Mouse (Mus musculus) adrenal gland, adult (tissue): ENCODE results near the gene Kif13a.

ENCODE experiments used
- DNase-seq, 2 experiments: peaks; one replicate each; pipeline ENCODE4 v3.0.0; 2022 to 2023; ENCODE audit warnings: low spot score in 1 of 2; ENCODE audit not compliant: inconsistent age in 2 of 2

The Kif13a gene

DNA sequence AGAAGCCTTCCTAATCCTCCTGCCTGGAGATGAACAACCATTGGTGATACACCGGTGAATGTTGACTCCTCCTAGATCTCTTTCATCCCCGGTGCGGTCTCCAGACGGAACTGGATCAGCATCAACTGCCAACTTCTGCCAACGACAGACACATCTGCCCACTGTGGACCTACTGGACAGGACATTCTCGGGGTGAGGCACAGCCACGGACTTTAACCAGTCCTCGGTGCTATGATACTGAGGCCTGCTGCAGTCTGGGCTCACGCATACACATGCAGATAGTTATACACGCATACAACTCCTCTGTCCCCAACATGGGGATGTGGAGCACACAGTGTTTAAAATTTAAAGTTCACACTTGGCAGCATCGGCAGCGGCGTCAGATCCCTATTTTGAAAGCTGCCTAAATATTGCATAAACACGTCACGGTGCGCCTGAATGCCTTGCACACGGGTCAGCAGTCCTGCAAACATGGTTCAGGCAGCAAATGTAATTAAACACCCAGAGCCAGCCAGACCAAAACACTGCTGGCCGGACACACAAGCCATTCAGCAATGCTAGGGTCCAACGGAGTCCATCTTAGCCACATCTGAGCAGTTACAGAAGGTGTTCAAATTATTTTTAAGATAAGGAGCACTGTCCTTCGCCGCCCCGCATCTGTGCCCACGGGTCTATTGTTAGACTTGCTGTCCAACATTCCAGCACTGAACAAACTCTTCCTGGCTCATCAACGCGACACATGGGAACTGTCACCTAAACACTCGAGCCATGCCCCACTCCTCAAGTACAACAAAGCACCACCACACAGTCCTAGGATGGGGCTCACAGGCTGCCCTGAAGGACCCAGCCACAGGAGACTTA lies 44.5 kb downstream of the Kif13a start:
- DNase-seq: peak; percentile 18 to 42

DNA sequence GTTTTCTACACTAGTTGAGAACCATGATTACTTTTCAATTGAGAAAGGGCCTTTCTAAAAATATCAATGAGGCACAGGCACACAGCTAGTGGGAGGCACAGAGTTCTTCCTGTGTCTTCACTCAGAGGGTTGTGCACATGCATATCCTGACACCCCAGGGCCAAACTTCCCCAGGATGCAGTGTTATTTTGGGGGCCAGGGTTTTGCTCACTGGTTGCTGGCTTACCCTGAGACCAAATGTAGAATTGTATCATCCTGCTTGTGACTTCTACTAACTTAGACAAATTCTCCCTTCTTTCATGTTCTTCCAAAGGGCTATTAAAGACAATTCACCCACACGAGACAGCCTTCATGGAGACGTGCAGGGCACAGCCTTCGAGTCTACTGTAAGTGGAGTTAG lies 45.7 kb downstream of the Kif13a start:
- DNase-seq: peak; percentile 20 to 47

DNA sequence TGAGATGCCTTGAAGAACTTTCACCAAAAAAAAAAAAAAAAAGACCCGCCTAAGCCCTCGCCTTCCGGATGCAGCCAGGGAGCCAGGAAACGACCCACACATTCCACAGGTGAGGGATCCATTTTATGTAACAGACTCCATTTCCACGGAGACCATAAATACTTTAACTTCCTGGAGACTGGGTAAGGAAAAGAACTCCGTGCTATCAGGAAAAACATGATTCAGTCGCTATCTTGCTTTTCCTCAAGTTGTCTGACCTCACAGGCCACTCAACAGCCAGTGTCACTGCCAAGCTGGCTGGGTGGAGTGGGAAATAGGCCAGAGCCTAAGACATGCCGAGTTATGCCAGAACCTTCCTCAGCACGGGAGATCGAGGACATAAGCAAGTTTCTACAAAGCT lies 46.3 kb downstream of the Kif13a start:
- DNase-seq: peak; percentile 78 to 90

DNA sequence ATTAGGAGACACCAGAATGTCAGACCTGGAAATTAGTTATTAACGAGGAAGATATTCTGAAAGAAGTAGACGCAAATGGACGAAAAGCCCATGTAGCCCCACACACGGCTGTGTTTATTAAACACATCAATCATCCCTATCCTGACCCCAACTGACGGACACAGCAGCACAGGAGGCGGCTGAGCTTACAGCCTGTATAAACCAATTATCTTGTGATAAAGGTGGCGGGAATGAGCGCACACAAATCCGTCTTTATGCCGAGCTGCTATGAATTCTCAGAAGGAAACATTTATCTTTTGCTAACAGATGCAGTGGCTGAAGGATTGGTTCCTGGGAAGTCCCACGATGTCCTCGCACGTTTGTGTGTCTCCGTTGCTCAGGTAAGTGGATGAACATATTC lies 48.9 kb downstream of the Kif13a start:
- DNase-seq: no peak

DNA sequence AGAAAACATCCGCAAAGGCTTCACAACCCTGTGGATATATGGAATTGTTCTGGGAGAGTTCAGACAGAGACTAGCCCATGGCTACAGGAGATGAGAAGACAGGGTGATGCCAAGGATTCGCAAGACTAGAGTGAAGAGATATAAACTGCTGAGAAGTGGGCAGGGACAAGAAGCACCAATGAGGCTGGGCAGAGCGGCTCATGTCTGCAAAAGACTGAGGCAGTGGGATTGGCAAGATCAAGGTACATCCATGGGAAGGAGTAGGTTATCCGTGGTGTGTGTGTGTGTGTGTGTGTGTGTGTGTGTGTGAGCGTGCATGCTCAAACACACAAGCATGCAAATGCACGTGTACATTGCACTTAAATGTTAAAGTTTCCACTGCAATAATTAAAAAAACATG lies 49.4 kb downstream of the Kif13a start:
- no peak for DNase-seq

DNA sequence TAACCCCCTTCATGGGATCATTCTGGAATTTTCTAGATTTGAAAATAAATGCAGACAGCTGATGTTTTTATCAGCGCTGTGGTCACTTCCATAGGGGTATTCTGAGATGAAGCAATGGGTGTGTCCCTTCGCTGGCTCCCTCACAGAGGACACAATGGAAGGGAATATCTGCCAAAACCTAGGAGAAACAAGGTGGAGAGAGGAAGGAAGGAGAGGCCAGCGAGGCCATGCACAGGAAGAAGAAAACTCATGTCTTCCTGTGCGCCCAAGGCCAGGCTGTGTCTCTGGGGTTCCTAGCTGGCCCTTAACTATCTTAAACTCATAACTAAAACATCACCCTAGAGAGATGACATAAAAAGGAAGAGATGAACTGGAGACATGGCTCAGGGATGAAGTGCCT lies 52.6 kb downstream of the Kif13a start:
- peak in 1 of 2 experiments; percentile 41 for DNase-seq

DNA sequence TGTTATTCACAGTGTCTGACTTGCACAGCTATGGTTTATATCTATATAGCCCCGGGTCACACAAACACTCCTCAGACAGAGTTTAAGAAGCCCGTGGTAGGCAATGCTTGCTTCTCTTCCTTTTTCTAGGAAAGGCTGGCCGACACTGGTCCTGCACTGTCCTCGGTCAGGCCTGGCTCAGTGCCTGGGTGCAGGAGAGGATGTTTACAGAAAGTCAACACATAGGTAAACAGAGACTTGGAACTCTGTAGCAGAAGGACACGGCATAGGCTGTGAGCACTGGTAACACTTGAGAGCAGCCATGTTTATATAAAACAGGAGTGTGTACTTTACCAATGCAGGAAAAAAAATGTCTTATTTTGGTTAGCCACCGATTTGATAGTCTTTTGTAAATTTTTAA lies 54.3 kb downstream of the Kif13a start:
- no peak for DNase-seq

DNA sequence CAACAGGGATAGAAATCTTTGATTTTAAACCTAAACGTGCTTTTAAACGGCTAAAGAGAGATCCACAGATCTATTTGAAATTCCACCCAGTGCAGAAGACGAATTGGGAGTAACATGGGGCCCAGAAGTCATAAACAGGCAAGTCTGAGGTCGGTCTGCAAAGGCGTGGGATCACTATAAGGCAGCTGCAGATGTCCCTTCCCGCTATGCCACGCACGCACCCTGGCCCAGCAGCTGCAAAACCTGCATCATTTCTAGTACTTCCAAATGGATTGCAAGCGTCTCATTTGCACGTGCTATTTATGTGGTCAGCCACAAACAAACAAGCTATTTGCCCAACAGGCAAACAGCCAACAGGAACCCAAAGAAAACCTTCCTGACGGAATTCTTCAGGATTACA lies 56.9 kb downstream of the Kif13a start:
- DNase-seq: no peak

DNA sequence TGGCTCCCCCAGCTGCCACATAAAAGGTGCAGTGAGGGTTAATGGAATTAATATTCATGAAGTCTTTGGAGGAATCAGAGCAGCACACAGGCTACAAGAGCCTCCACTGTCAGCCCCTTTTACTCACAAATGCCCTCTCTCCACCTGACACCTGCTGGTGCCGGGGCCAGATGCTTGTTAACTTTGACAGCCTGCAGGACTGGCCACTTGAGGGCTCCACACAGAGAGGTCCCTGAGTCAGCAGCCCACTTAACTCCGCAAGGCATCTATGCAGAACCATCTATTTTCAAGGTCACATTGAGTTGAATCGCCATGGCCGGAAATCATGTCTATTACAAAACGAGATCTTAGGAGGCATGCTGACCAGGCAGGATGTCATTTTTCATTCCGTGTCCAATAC lies 57.5 kb downstream of the Kif13a start:
- peak; percentile 29 to 64 for DNase-seq

DNA sequence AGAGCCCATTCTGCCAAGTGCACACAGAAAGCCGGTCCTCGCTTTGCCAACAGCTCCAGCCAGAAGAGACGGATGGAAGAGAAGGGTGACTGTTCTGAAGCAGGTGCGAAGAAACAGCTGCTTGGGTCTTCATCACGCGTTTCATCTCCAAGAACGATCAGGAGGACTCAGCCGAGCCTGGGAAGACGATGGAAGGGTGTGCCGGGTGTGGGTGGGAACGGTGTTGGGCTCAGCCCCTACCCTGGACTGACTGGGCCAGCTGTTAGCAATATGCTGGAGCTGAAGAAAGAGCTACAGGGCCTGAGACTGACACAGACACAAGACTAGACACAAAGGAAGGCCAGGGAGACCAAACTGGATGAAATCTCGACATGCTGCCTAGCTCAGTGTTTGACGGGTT lies 60.2 kb downstream of the Kif13a start:
- no peak for DNase-seq

DNA sequence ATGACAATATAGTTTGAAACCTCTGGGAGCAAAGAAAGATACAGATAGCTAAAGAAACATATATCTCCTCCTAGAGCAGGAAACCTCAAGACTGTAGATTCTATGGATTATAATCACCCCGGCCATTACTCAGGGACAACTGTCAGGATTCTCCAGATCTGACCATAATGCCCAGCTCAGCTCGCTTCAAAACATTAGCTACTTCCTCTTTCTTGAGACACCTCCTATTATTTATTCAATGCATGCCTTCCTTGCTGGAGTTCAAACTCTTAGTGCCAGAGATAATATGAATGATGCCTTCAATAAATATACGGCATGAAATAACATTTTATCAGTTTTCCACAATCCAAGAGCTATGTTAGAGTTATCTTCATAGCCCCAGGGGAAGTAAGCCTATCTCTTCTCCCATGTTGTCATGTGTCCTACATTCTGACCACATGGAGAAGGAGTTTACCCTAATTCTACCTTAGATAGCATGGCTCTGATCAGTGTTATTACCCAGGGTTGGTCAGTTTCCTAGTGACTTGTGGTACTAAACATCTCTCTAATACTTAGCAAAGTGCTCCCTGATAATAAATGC lies 66.4 kb downstream of the Kif13a start:
- no peak for DNase-seq

DNA sequence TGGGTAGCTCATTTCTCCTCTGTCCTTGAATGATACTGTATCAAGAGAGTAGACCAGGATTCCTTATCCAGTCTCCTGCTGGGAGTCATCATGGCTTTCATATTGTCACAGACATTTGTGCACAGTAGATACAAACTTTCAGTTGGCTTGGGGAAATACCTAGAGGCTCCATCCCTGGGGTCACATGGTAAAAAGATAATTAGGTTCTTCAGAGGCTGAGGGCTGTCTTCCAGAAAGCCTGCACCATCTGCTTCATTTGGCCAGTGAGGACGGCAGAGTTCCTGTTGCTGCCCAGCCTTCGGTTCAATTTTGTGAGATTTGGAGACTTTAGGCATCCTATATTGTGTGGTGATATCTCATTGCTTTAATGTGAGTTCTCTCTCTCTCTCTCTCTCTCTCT lies 69.8 kb downstream of the Kif13a start:
- DNase-seq: no peak

DNA sequence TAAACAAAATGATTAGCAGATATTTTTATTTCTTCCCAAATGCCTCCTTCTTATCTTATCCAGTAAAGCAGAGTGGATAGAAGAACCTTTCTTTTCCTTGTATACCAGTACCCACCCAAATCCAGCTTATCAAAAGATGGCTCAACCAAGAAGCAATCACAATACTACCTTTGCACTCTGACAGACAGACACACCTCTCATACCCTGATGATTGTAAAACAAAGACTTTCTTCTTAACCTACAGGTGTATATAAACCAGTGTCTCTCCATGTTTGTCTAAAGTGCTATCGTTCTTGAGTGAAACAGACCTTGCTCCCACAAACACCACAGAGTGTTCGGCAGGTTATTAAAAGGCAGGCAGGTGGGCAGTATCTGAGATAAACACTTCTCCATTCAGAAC lies 70.5 kb downstream of the Kif13a start:
- no peak for DNase-seq

DNA sequence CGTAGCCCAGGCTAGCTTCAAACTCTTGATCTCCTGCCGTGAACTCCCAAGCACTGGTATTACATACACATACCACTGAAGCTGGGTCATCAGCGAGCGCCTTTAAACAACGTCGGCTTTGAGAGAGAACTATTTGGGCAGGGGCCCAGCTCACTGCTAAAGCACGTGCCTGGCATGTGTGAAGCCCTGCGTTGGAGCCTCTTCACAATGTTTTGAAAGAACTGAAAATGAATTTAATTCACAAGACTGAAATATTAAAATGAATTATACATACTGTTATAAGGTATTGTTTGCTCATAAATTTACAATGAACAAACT lies 70.9 kb downstream of the Kif13a start:
- DNase-seq: no peak

DNA sequence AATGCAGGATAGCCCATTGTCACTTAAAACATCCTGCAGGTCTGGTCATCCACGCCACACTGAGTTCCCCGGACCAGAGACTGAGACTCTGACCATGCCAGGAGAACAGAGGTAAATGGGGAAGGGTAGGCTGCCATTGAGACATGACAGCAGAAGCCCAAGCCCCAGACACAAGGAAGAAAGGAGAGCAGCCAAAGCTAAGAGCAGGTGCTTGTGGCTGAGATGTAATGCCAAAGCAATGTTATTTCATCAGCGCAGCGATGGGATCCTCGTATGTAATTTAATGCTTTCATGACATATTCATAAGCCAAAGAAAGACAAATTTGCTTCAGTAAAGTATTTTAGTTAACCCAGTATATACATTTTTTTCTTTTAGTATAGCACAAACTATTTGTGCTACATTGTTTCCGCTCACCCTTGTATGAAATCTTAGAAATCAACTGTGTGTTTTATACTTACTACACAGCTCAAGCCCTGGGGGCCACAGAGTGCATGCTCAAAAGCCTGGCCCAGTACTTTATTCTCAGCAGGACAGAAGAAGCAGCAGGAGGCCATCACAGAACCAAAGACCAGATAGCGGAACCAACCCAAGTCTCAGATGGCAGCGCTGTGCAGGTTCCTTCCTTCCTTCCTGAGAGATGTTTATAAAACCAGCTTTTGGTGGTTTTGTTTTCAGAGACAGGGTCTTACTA lies 71.4 kb downstream of the Kif13a start:
- no peak for DNase-seq

DNA sequence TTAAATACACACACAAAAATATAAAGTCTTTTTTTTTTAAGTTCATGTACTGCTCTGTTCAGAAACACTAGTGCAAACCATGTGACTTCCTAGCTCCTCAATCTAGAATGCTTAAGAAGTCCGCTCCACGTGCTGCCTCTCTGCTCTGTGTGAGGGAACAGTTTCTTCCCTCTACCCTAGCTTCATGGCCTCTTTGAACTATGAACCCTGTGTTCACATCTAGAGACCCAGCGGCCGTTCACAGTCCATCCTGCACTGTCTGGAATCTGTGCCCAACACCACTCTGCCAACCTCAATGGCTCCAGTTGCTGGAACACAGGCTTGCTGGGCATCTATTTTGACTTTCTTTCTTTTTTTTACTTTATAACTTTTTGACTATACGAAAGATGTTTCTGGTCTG lies 75.2 kb downstream of the Kif13a start:
- no peak for DNase-seq

DNA sequence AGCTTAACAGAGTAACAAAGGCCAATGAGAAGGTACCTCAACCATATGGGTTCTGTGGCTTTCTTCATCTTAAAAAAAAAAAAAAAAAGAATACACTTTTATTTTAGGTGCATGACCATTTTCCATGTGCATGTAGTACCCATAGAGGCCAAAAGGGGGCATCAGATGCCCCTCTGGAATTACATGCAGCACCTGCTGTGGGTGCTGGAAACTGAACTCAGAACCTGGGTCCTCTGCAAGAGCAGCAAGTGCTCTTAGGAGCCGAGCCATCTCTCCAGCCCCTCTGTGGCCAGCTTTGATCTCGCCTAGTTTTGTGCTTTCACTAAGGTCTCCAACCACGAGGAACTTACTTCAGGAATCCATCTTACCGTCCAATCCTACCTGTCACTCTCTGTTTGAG lies 77.2 kb downstream of the Kif13a start:
- DNase-seq: no peak

DNA sequence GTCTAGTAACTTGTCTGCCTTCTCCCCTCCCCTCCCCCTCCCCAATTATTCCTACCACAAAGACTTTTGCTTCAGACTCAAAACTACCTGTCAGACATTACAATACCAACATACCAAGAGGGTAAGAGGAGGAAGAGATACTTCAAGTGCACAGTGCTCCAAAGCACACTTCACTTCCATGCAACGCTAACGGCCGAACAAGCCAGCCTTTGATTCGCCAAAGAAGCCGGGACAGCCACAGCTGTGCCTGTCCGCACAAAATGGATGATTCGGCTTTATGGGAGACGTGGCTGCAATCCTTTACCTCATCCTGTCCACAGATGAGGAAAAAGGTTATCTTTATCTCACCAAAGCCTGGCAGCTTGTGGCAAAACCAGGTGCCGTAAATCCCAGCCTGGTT lies 84.2 kb downstream of the Kif13a start:
- DNase-seq: no peak

DNA sequence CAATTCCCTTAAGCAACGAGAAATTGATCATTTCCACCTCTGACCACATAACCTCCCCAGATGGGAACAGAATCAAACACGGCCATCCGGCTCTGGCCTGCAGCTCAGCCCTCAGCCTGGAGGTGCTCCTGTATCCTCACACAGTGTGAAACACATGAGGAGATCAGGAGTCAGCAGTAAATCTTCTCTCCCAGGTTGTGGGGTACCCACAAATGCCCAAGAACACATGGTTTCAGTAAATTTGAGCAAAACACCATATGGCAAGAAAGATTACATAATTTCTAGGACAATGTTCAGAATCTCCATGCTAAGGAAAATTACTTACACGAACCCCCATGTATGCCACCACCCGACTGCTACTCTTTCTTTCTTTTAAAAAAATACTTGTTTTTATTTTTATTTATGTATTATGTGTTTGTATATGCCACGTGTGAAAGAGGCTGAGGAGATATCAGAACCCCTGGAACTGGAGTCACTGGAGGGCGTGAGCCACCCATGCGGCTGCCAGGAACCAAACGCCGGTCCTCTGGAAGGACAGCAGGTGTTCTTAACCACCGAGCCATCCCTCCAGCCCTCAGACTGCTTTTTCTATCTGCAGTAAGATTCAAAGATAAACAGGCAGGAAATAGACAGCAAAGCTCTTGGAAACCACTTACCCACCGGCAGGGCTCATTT lies 85.0 kb downstream of the Kif13a start:
- DNase-seq: no peak

DNA sequence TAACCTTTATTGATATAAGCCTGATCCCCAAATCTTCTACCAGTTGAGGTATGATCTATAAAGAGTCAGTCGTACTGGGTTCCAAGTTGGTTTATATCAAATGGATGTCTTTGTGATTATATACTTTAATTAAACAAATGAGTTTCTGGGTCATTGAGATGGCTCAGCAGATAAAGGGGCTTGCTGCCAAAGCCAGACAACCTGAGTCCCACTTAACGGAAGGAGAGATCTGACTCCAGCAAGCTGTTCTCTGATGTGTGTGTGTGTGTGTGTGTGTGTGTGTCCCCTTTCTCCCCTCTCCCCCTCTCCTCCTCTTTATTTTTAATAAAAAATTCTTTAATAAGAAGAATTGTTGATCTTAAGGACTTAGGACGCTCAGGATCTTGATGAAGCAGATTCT lies 86.0 kb downstream of the Kif13a start:
- DNase-seq: no peak

DNA sequence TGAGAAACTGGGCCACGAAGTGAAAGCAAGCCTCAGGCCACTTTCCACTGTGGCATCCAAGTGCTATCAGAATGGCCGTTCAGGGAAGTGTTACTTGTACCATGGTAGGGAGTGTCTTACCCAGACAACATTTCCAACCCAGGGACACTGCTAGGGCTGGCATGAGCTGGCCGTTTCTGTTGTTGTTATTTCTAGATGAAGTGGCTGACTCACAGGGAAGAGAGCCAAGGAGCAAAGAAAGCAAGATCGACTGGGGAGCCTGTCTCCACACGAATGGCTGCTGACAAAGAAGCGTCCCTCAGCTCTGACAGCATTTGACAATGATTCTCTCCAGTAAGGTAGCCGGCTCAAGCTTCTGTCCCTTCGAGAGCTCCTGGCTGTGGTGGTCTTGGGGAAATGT lies 87.5 kb downstream of the Kif13a start:
- peak; percentile 68 to 87 for DNase-seq

DNA sequence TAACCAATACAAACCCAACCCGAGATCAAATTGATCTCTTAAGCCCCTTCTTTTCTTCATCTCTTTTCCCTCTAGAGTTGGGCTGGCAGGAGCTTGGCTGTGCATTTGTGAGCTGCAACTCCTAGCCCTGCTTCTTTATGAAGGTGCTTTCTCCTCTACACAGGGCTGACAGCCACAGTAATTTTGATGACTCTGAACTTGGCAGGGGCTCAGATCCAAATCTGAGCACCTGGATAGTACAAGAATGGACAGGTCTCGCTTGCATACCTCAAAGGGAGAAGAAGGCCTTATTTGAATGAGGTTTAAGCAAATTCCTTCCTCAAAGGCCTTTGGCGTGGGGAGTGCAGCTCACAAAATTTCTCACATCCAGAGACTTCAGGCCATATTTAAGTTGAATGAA lies 88.0 kb downstream of the Kif13a start:
- no peak for DNase-seq
